Mouse (Mus musculus) mouse trophoblast stem cell (cell line): ENCODE measurements around the gene Ttll1.
"Not testable (repeated sequence)": the region's sequence is repeated elsewhere in the genome, so short reads cannot be mapped to it uniquely, and the experiment has no call there.

Experiments used
- in situ Hi-C, 2 experiments: fragments of 300-500 bp; cut with MseI, MboI; formaldehyde crosslinking; loops; 2 replicates in 1 of 2; 3 replicates in 1 of 2; pipeline ENCODE4 v1.15.1; 2025

The Ttll1 gene

DNA sequence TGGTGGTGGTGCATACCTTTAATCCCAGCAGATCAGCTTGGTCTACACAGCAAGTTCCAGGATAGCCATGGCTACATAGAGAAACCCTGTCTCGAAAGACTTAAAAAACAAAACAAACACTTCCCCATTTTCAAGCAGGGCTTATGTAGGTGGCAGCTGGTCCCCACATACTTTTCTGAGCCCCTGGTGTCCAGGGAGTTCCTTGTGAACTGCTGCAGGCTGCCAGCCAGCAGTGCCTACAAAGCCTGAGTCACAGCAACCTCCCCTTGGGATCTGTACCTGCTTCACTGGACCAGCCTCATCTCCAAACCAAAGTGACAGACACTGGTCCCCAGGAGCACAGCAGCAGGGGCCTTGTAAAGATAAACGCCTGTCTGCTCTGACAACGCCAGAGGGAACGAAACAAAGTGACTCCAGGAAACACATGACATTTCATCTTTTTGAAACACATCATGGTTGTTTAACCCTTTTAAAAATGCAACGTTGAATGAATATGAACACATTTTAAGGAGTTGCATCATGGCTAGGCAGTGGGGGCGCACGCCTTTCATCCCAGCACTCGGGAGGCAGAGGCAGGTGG lies 28.0 kb downstream of the Ttll1 start:
- in situ Hi-C loops, result no loop called here

DNA sequence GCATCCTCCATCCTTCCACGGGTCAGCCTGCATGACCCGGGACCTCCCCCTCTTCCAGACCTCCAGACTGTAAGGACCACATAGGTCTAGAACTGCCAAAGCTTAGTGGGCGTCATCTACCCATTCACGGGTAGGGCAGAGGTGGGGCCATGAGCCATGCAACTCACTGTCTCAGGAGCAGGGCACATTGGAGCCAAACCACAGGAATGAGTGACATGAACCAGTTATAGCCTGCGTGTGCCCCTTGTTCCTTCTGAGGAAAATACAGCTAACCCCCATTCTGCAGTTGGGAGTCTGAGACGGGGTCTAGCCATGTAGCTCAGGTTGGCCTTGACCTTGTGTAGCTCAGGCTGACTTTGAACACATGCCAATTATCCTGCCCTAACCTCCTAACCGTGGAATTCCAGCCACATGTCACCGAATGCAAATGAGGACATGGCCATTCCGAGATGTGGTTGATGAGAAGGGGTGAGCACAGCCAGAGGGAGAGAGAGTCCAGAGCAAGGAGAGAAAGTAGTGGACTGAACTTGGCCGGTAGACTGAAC lies 29.4 kb downstream of the Ttll1 start:
- in situ Hi-C loops, result no loop called here

DNA sequence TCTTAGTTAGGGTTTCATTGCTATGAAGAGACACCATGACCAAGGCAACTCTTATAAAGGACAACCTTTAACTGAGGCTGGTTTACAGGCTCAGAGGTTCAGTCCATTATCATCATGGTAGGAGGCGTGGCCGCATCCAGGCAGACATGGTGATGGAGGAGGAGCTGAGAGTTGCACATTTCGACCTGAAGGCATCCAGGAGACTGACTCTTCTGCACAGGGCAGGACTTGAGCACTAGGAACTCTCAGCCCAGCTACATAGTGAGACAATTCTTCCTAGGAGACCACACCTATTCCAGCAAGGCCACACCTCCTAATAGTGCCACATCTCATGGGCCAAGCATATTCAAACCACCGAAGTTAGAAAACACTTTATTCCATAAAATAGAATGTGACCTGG lies 30.9 kb downstream of the Ttll1 start:
- in situ Hi-C loops, result no loop called here

DNA sequence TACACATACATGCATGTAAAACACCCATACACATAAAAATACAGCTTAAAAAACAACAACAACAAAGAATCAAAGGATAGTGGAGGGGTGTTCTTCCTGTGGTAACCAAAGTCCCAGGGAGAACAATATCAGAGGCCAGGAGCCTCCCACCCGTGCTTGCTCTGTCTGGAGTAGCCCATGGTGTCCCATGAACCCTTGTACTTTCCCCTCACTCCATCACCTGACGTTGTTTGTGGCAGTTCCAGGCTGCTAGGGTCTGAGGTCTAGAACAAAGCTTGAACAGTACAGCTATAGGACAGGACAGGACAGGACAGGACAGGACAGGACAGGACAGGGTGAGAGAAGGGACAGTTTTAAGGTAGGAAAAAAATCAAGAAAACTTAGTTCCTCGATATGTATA lies 32.6 kb downstream of the Ttll1 start:
- in situ Hi-C loops, result no loop called here

DNA sequence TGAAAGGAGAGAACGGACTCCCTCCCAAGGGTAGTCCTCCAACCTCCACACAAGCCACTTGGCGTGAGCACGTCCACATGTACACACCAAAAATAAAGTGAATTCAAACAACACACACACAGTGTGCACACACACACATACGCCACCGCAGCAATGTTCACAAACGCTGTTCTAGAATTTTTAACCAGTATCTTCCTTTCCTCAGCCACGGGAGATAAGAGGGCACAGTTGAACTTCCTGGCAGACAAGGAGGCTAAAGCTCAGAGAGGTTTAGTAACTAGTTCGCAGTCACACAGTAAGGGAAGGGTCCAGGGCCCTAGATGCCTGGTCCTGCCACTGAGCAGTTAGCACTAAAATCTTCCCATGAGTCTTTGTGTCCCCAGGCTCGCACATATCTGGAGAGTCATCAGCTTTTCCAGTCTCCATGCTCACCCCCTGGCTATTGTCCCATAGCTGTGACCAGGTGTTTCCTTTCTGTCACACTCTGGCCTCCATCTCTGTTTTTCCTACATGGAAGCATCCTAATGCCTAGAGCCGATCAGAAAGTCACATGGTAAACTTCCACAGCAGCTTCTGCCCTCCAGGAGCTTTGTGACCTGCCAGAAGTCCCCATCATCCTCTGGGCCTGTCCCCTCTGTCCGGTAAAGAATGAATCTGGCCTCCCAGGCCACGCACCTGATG lies 34.0 kb downstream of the Ttll1 start:
- in situ Hi-C loops, result no loop called here

DNA sequence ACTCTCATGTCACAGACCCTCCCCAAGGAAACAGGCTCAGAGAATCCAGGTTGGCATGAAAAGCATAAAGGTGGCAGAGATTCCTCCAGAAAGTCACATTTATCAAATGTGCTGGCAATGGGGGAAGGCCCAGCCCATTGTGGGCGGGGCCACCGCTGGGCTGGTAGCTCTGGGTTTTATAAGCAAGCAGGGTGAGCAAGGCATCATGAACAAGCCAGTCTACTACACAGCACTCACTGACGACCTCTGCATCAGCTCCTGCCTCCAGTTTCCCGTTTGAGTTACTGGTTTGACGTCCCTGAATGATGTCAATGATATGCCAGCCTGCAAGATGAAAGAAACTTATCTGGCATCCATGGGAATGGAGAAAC lies 36.2 kb downstream of the Ttll1 start:
- in situ Hi-C loops, result no loop called here

DNA sequence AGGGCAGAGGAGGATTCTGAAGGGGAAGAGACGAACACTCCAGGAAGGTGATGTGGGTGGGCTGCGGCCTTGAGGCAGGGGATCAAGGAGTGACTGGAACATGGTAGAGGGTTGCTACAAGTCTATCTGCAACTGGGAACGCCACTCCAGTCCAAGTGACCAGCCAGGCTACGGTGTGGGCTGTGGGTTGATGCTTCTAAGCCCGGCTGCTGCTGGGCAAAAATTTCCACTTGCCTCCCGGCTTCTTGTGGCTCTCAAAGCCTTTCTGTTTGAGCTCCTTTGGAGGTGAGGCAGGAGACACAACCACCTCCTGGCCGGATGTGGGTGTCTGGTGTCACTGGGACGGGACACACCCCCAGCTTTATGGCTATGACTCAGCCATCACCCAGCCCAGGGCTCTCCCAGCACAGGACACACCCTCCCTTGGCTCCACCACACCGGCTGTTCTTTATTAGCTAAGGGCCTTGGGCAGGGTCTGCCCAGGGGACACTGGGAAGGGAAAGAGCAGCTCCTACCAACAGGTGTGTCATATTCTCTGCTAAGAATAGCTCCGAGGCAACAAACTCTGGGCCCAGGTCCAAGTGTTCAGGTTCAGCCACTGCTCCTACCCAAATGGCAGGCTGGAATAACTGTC lies 36.7 kb downstream of the Ttll1 start:
- in situ Hi-C loops, result no loop called here

DNA sequence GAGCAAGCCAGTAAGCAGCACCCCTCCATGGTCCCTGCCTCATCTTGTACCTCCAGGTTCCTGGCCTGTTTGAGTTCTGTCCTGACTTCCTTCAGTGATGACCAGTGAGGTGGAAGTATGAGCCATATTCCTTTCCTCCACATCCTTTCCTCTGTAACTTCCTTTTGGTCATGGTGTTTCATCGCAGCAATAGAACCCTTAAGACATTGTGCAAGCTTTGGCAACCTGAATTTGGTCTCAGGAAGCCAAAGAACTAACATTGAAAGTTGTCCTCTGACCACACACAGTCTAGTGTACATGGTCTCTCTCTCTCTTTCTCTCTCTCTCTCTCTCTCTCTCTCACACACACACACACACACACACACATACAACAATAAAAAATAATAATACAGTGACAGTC lies 37.4 kb downstream of the Ttll1 start:
- in situ Hi-C loops, result no loop called here

DNA sequence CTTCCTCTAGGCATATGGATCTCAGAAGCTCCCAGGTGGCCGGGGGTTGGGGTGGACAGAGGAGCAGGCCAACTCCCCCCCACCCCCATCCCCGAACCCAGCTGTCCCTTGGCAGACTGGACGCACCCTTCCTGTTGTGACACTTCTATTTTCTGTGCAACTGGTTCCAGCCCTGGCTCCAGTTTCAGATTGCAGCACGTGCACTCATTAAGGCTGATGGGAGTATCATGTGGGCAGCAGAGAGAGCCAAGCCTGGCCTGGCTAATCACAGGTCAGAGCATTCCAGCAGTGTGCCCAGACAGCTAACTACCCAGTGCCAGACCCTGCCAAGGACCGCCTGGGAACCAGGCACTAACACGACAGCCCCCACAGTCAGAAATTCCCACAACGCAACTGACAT lies 39.2 kb downstream of the Ttll1 start:
- in situ Hi-C loops, result no loop called here

DNA sequence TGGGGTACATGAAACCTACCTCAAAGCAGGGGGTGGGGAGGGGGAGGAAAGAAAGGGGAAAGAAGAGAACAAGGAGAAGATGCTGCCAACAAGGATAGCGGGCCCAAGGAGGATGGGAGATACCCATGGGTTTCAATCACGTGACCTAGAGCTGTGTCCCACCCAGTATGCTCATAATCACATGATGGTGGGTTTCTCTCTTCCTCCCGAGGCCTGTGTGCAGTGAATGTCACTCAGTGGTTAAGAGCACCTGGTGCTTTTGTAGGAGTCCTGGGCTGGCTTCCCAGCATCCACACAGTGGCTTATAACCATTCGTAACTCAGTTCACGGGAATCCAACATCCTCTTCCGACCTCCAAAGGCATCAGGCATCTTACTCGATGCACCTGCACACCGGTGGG lies 40.2 kb downstream of the Ttll1 start:
- in situ Hi-C loops, result no loop called here

DNA sequence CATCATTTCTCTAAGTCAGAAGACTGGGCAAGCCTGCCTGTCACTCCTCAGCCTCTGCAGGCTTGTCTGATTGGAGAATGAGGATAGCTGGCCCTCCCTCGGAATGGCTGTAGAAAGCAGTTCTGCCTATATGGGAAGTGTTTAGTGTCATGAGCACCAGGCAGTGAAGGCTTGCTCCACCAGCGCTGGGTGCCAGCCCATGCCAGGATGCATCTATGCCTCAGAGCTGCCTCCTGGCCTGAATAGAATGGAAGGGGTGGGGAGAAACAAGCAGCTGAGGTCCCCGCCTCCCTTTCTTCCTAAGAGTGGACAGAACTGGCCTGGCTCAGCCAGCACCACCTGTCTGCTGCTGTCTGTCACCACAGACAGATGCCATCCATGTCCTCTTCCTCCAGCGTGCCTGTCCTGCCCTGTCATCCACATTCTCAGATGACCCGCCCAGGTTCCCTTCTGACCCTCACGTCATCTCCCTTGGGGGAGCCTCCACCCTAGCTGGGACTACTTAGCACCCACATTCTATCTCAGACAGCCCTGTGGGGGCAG lies 41.3 kb downstream of the Ttll1 start:
- in situ Hi-C loops, result loop anchor here in 1 of 2 experiments (5.0 kb wide), 1 partner anchor 37 kb away; no protein-coding TSS in a partner anchor

DNA sequence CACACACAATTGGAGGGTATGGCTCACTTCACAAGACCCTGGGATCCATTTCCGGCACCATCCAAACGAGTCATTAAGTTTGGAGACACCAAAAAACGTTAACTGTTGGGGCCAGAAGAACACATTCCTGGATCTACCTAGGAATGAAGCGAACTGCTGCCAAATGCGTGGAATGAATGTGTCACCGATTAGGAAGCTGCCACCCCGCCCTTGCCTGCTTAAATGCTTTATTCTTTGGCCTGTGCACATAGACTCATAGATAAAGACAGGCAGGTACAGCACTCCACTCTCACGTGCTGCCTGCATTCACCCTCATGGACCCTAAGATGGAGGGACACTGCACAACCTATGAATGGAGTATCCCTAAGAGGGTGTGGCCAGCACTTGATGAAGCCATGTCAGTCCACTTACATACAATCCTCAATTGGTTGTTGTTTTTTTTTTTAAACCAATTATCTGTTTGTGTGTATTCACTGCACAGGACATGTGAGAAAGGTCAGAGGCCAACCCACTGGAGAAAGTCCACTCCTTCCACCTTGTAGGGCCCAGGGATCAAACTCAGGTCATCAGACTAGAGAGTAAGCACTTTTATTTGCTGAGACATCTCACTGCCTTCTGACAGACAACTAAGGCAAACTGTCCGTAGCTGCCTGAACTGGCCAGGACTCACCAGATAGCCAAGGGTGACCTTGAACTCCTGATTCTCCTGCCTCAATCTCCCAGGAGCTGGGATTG lies 43.3 kb downstream of the Ttll1 start:
- in situ Hi-C loops, result loop anchor here in 1 of 2 experiments (5.0 kb wide), 1 partner anchor 35 kb away; no protein-coding TSS in a partner anchor

DNA sequence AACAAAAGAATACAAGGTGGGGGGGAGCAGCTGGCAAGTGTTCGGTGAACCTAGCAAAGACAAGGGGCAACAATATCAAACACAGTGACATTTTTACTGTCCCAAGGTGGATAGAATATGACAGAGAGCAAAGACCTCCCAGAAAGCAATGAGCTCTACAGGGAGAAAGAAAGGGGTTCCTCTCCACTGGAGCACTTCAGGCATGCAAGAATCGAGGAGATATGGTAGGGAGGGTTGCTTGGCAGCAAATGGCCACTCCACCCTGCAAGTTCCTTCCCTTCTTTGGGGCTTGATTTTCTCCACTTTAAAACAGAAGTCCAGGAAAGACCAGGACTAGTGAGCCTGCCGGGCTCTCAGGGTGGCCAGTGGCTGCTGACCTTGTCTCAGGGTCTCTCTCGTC lies 44.4 kb downstream of the Ttll1 start:
- in situ Hi-C loops, result loop anchor here in 1 of 2 experiments (5.0 kb wide), 1 partner anchor 34 kb away; no protein-coding TSS in a partner anchor

DNA sequence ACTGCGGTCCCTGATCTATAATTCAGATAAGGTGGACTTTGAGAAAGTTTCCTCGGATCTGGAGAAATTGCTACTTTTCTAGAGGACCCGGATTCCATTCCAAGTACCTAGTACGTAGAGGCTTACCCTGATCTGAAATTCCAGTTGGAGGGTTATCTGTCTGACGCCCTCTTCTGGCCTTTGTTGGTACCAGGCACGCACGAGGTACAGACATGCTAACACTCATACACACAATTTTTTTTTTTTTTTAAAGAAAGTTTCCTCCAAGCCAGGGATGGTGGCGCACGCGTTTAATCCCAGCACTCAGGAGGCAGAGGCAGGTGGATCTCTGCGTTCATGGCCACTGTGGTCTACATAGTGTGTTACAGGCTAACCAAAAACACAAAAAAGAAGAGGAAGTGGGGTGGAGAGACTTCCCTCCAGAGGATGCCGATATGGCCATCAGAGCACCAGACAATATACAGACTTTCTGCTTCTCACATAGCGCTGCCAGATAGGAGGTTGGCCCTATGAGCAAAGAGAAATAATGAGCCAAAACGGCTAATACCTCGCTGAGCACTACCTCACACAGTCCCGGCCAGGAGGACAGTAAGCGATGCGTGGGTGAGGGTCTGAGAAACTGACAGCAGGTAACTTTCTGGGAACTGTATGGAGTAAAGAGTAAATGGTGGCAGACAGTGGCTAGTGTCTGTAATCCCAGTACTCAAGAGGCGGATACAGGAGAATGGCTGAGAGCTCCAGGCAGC lies 45.6 kb downstream of the Ttll1 start:
- in situ Hi-C loops, result loop anchor here in 1 of 2 experiments (5.0 kb wide), 1 partner anchor 33 kb away; no protein-coding TSS in a partner anchor

DNA sequence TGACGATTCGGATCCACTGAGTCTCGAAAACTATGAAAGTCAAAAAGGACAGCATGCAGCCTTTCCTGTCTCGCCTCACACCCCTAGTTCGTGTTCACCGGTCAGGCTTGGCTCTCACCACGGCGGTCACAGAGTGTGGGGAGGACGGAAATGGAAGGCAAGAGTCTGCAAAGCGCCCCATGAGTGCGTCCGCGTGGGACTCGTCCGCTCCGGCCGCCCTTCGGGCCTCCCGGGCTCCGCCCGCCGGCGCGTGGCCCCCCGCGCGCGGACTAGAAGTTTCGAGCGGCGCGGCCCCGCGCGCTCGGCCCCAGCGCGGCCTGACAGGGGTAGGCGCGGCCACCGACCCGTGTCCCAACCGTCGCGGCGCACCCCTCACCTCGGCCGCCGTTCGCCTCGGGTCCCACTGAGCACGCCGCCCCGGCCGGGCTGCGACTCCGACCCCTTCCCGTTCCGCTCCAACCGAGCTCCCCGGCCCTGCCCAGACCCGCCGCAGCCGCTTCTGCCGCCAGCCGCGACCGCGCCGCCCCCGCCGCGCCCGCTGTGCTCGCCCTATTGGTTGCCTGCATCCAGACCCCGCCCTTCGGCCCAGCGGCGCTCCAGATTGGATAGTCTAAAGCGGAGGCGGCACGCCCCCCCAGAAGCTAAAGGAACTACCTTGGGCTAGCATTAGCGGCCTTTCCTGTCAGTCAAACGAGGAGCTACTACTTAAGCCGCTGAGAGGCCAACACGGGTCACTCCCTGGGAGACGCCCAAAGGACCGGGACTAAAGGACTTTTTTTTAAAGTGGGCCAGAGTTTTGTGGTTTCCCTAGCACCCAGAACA lies 46.4 kb downstream of the Ttll1 start, which contains the start of gene Pacsin2:
Pacsin2 (minus strand) TSS at position 524 of the 822 bp plus-strand sequence.
- in situ Hi-C loops, result no loop called here

DNA sequence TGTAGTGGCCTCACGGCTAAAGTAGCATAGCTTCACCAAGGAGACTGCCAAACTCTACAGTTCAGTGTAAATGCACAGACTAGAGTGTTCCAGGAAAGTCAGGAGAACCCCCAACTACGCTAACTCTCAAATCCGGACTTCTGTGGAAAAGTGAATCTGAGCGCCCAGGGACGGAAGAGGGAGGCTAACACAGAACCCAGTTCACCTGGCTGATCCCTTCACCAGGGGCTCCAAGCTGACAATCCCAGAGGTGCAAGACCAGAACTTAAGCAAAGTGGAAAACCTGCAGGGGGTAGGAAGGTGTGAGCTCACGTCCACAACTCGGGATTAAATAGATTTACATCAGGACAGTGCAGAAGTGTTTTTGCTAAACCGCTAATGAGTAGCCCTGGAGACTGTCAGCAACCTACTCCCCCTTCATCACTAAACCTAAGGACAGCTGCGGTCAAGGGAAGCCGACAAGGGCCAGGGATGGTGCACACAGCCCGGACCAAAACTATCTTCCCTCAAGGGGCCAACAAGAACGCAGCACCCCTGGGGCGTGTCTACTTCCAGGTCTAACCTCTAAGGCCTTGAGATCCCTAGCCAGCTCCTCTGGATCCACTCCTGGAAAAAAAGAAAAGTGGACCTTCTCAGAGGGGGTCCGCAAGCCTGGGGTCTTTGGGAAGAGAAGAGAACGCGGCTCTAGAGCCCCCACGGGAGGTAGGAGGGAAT lies 47.2 kb downstream of the Ttll1 start:
- in situ Hi-C loops, result no loop called here

DNA sequence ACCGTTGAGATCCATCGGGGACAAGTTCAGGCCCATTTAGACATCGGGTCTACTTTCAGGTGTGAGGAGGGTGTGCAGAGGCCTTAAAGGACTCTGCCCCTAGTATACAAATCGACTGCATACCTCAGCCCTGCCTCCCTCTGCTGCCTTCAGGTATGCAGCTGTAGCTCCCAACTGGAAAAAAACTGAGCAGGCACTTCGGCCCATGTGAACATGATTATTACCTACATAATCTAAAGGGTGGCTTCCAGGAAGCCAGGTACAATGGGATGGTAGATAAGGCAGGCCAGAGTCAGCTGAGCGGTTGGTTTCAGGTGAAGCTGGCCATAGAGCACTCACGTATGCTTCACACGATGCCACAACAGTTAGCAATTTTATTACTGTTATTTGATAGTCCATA lies 48.3 kb downstream of the Ttll1 start:
- in situ Hi-C loops, result not testable (repeated sequence)

DNA sequence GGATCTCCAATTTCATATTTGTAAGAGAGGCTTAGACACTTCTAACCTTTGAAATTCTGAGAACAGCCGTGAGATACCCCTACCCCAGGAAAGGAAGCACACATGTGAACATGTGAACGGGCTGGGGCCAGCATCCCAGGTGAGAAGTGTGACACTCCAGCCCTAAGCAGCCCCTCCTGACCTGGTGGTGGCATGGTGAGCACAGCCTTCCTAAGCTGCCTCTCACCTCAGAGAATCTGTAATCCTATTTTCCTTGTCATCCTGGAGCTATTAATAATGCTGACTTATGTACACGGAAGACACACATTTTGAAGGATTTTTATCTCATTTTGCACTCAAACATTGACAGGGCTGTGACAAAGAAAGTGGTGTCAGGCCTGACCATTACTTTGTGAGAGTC lies 49.8 kb downstream of the Ttll1 start:
- in situ Hi-C loops, result no loop called here

DNA sequence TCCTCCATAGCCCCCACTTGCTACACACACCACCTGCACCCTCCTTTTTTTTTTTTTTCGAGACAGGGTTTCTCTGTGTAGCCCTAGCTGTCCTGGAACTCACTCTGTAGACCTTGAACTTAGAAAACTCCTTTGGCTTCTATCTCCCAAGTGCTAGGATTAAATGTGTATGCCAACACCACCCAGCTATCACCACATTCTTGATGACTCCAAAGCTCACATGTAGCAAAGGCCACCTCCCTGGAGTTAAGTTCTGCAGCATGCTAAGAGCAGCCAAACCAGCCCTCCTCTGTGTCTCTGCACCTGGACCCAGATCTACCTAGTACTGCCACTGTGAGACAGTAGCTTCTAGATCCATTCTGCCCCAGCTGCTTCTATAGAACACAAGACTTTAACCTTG lies 53.2 kb downstream of the Ttll1 start:
- in situ Hi-C loops, result no loop called here
